Mouse (Mus musculus): ENCODE results near the gene Pxdn. TPM values are rescaled to one million over a fixed set of nuclear protein-coding genes. Genes with fewer than 3 reads are reported as not detected.

The Pxdn gene
- polyA plus RNA-seq, 1 experiment from 2014 or later: 60.0 TPM

- Histone ChIP-seq H3K27ac (no peak overlapping the region), H3K4me2 (replicated peaks) (no peak overlapping the region), H3K4me3 (replicated peaks; ENCODE audit: low read length) (no peak overlapping the region), H3K9me3 (ENCODE audit: control insufficient read depth, low read length) (no peaks in the 10 kb centered on the region), H3K4me1 (replicated peaks; ENCODE audit: control insufficient read depth, insufficient read depth, low read length) (no peaks in the 10 kb centered on the region), H3K36me3 (replicated peaks; ENCODE audit: control insufficient read depth, insufficient read depth) (peaks cover 98% of the 10 kb centered on the region), H3K27me3 (ENCODE audit: control insufficient read depth, insufficient read depth, low read length) (no peaks in the 10 kb centered on the region), H3K9ac (no peak overlapping the region)
- WGBS: 95% methylated on average over 5 of the region's 5 CpGs
- DNase-seq (ENCODE audit: low spot score) (no peak), ATAC-seq (ENCODE audit: low FRiP score) (no peak)
These were observed 61.5 kb downstream of the Pxdn start for GRCm38 (mm10) chr12:29998895-29999294.

GRCm38 (mm10) chr12:30001951-30002350 is 64.5 kb downstream of the Pxdn start:
- DNase-seq (ENCODE audit: low spot score) (no peak), ATAC-seq (ENCODE audit: low FRiP score) (no peak)
- 98% methylated on average over 16 of the region's 16 CpGs for WGBS
- no peaks in the 10 kb centered on the region for H3K9me3 ChIP-seq (ENCODE audit: control insufficient read depth, low read length)
- H3K27ac ChIP-seq: no peak overlapping the region
- no peak overlapping the region for H3K4me3 ChIP-seq (replicated peaks; ENCODE audit: low read length)
- H3K9ac ChIP-seq: no peak overlapping the region
- peaks cover 91% of the 10 kb centered on the region for H3K36me3 ChIP-seq (replicated peaks; ENCODE audit: control insufficient read depth, insufficient read depth)
- peaks cover 8% of the 10 kb centered on the region for H3K4me1 ChIP-seq (replicated peaks; ENCODE audit: control insufficient read depth, insufficient read depth, low read length)
- H3K27me3 ChIP-seq (ENCODE audit: control insufficient read depth, insufficient read depth, low read length): no peaks in the 10 kb centered on the region
- no peak overlapping the region for H3K4me2 ChIP-seq (replicated peaks)

GRCm38 (mm10) chr12:30003680-30004364 is 66.4 kb downstream of the Pxdn start:
- H3K36me3 ChIP-seq (replicated peaks; ENCODE audit: control insufficient read depth, insufficient read depth): peaks cover 87% of the 10 kb centered on the region
- ATAC-seq (ENCODE audit: low FRiP score): peak; percentile 62
- no peaks in the 10 kb centered on the region for H3K9me3 ChIP-seq (ENCODE audit: control insufficient read depth, low read length)

GRCm38 (mm10) chr12:30004365-30004723 is 66.9 kb downstream of the Pxdn start:
- Histone ChIP-seq H3K4me1 (replicated peaks; ENCODE audit: control insufficient read depth, insufficient read depth, low read length) (peaks cover 8% of the 10 kb centered on the region), H3K4me2 (replicated peaks) (no peak overlapping the region), H3K27ac (peak overlapping the region; percentile 57), H3K36me3 (replicated peaks; ENCODE audit: control insufficient read depth, insufficient read depth) (peaks cover 87% of the 10 kb centered on the region), H3K4me3 (replicated peaks; ENCODE audit: low read length) (no peak overlapping the region), H3K9ac (no peak overlapping the region), H3K9me3 (ENCODE audit: control insufficient read depth, low read length) (no peaks in the 10 kb centered on the region), H3K27me3 (ENCODE audit: control insufficient read depth, insufficient read depth, low read length) (no peaks in the 10 kb centered on the region)
- no peak; the same call in 1 of the 2 replicates for ATAC-seq (ENCODE audit: low FRiP score)
- 46% methylated on average over 5 of the region's 5 CpGs for WGBS
- DNase-seq (ENCODE audit: low spot score): peak; percentile 43

More at GRCm38 (mm10) chr12:30003680-30004364, 66.4 kb downstream of the Pxdn start:
- Histone ChIP-seq H3K9ac (no peak overlapping the region), H3K4me1 (replicated peaks; ENCODE audit: control insufficient read depth, insufficient read depth, low read length) (peaks cover 8% of the 10 kb centered on the region), H3K4me3 (replicated peaks; ENCODE audit: low read length) (no peak overlapping the region), H3K27ac (peak overlapping the region; percentile 57), H3K27me3 (ENCODE audit: control insufficient read depth, insufficient read depth, low read length) (no peaks in the 10 kb centered on the region), H3K4me2 (replicated peaks) (no peak overlapping the region)
- no peak for DNase-seq (ENCODE audit: low spot score)
- 46% methylated on average over 14 of the region's 14 CpGs for WGBS

- DNase-seq (ENCODE audit: low spot score) (no peak), ATAC-seq (ENCODE audit: low FRiP score) (no peak)
- no peaks in the 10 kb centered on the region for H3K27me3 ChIP-seq (ENCODE audit: control insufficient read depth, insufficient read depth, low read length)
- H3K4me1 ChIP-seq (replicated peaks; ENCODE audit: control insufficient read depth, insufficient read depth, low read length): peaks cover 8% of the 10 kb centered on the region
- H3K9me3 ChIP-seq (ENCODE audit: control insufficient read depth, low read length): no peaks in the 10 kb centered on the region
- 80% methylated on average over 9 of the region's 9 CpGs for WGBS
- peaks cover 87% of the 10 kb centered on the region for H3K36me3 ChIP-seq (replicated peaks; ENCODE audit: control insufficient read depth, insufficient read depth)
- no peak overlapping the region for H3K4me2 ChIP-seq (replicated peaks)
- H3K27ac ChIP-seq: no peak overlapping the region
- H3K4me3 ChIP-seq (replicated peaks; ENCODE audit: low read length): no peak overlapping the region
- no peak overlapping the region for H3K9ac ChIP-seq
These were observed 69.2 kb downstream of the Pxdn start for GRCm38 (mm10) chr12:30006586-30006985.

GRCm38 (mm10) chr12:30008741-30009140 is 71.3 kb downstream of the Pxdn start:
- Histone ChIP-seq H3K36me3 (replicated peaks; ENCODE audit: control insufficient read depth, insufficient read depth) (peaks cover 87% of the 10 kb centered on the region), H3K4me1 (replicated peaks; ENCODE audit: control insufficient read depth, insufficient read depth, low read length) (peaks cover 8% of the 10 kb centered on the region), H3K9me3 (ENCODE audit: control insufficient read depth, low read length) (no peaks in the 10 kb centered on the region), H3K27me3 (ENCODE audit: control insufficient read depth, insufficient read depth, low read length) (no peaks in the 10 kb centered on the region), H3K9ac (no peak overlapping the region), H3K4me3 (replicated peaks; ENCODE audit: low read length) (no peak overlapping the region), H3K27ac (no peak overlapping the region), H3K4me2 (replicated peaks) (no peak overlapping the region)
- WGBS: 85% methylated on average over 5 of the region's 5 CpGs
- no peak for ATAC-seq (ENCODE audit: low FRiP score)
- DNase-seq (ENCODE audit: low spot score): no peak

GRCm38 (mm10) chr12:30015501-30015900 is 78.1 kb downstream of the Pxdn start:
- Histone ChIP-seq H3K9ac (no peak overlapping the region), H3K4me3 (replicated peaks; ENCODE audit: low read length) (no peak overlapping the region), H3K4me2 (replicated peaks) (no peak overlapping the region), H3K4me1 (replicated peaks; ENCODE audit: control insufficient read depth, insufficient read depth, low read length) (0 out of 2 replicates have a peak, but pooled peaks cover 5% of the 10 kb centered on the region), H3K27ac (no peak overlapping the region), H3K36me3 (replicated peaks; ENCODE audit: control insufficient read depth, insufficient read depth) (peaks cover 84% of the 10 kb centered on the region), H3K9me3 (ENCODE audit: control insufficient read depth, low read length) (no peaks in the 10 kb centered on the region), H3K27me3 (ENCODE audit: control insufficient read depth, insufficient read depth, low read length) (no peaks in the 10 kb centered on the region)
- DNase-seq (ENCODE audit: low spot score) (no peak), ATAC-seq (ENCODE audit: low FRiP score) (no peak)
- WGBS: 93% methylated on average over 9 of the region's 9 CpGs

GRCm38 (mm10) chr12:30017131-30017530 is 79.7 kb downstream of the Pxdn start:
- DNase-seq (ENCODE audit: low spot score): no peak
- Histone ChIP-seq H3K4me2 (replicated peaks) (no peak overlapping the region), H3K9me3 (ENCODE audit: control insufficient read depth, low read length) (no peaks in the 10 kb centered on the region), H3K9ac (no peak overlapping the region), H3K36me3 (replicated peaks; ENCODE audit: control insufficient read depth, insufficient read depth) (peaks cover 69% of the 10 kb centered on the region), H3K4me3 (replicated peaks; ENCODE audit: low read length) (no peak overlapping the region), H3K27me3 (ENCODE audit: control insufficient read depth, insufficient read depth, low read length) (no peaks in the 10 kb centered on the region), H3K27ac (no peak overlapping the region), H3K4me1 (replicated peaks; ENCODE audit: control insufficient read depth, insufficient read depth, low read length) (0 out of 2 replicates have a peak, but pooled peaks cover 5% of the 10 kb centered on the region)
- WGBS: 75% methylated on average over 3 of the region's 3 CpGs
- no peak for ATAC-seq (ENCODE audit: low FRiP score)

- ATAC-seq (ENCODE audit: low FRiP score): no peak
- DNase-seq (ENCODE audit: low spot score): no peak
- Histone ChIP-seq H3K27me3 (ENCODE audit: control insufficient read depth, insufficient read depth, low read length) (no peaks in the 10 kb centered on the region), H3K36me3 (replicated peaks; ENCODE audit: control insufficient read depth, insufficient read depth) (peaks cover 39% of the 10 kb centered on the region), H3K27ac (no peak overlapping the region), H3K9ac (no peak overlapping the region), H3K9me3 (ENCODE audit: control insufficient read depth, low read length) (no peaks in the 10 kb centered on the region), H3K4me3 (replicated peaks; ENCODE audit: low read length) (no peak overlapping the region), H3K4me2 (replicated peaks) (no peak overlapping the region), H3K4me1 (replicated peaks; ENCODE audit: control insufficient read depth, insufficient read depth, low read length) (0 out of 2 replicates have a peak, but pooled peaks cover 5% of the 10 kb centered on the region)
These were observed 83.0 kb downstream of the Pxdn start for GRCm38 (mm10) chr12:30020447-30020846.

- Histone ChIP-seq H3K27ac (no peak overlapping the region), H3K4me3 (replicated peaks; ENCODE audit: low read length) (no peak overlapping the region), H3K27me3 (ENCODE audit: control insufficient read depth, insufficient read depth, low read length) (no peaks in the 10 kb centered on the region), H3K4me2 (replicated peaks) (no peak overlapping the region), H3K36me3 (replicated peaks; ENCODE audit: control insufficient read depth, insufficient read depth) (peaks cover 13% of the 10 kb centered on the region; the same call in 1 of the 2 replicates), H3K4me1 (replicated peaks; ENCODE audit: control insufficient read depth, insufficient read depth, low read length) (no peaks in the 10 kb centered on the region), H3K9ac (no peak overlapping the region), H3K9me3 (ENCODE audit: control insufficient read depth, low read length) (no peaks in the 10 kb centered on the region)
- WGBS: 36% methylated on average over 3 of the region's 3 CpGs
- ATAC-seq (ENCODE audit: low FRiP score): no peak
- DNase-seq (ENCODE audit: low spot score): no peak
These were observed 86.1 kb downstream of the Pxdn start for GRCm38 (mm10) chr12:30023491-30023890.

Data from hindbrain, embryonic 14.5 days (tissue).